Mouse (Mus musculus) heart, embryonic 12.5 days (tissue): ENCODE results near the gene Rora. TPM values are rescaled to one million over a fixed set of nuclear protein-coding genes. Genes with fewer than 3 reads are reported as not detected.

Experiments
- ATAC-seq: fragments of 200-750 bp; cut with Nextera tagmentation; 2 replicates; pipeline ENCODE4 v1.8.0; 2017; ENCODE audit warnings: moderate TSS enrichment, moderate library complexity; ENCODE audit not compliant: insufficient number of reproducible peaks, low FRiP score
- H3K27ac ChIP-seq: fragments of 300-500 bp; sonication (generic); 2 replicates; pipeline ENCODE4 v1.5.1; 2016; ENCODE audit warnings: mild to moderate bottlenecking, moderate library complexity; ENCODE audit not compliant: poor library complexity, severe bottlenecking
- H3K27me3 ChIP-seq: fragments of 300-500 bp; sonication (generic); replicated peaks from 2 replicates; pipeline ENCODE4 v1.6.1; 2016; ENCODE audit warnings: mild to moderate bottlenecking, moderate library complexity
- H3K36me3 ChIP-seq: fragments of 300-500 bp; sonication (generic); 2 replicates; pipeline ENCODE4 v1.6.1; 2016; ENCODE audit warnings: mild to moderate bottlenecking, moderate library complexity
- H3K4me1 ChIP-seq: fragments of 300-500 bp; sonication (generic); replicated peaks from 2 replicates; pipeline ENCODE4 v1.6.1; 2016; ENCODE audit warnings: mild to moderate bottlenecking
- H3K4me2 ChIP-seq: fragments of 300-500 bp; sonication (generic); 2 replicates; pipeline ENCODE4 v1.6.1; 2016; ENCODE audit warnings: mild to moderate bottlenecking, moderate library complexity
- H3K4me3 ChIP-seq: fragments of 300-500 bp; sonication (generic); 2 replicates; pipeline ENCODE4 v1.5.1; 2016; ENCODE audit warnings: mild to moderate bottlenecking
- H3K9ac ChIP-seq: fragments of 300-500 bp; sonication (generic); 2 replicates; pipeline ENCODE4 v1.6.1; 2016; ENCODE audit warnings: mild to moderate bottlenecking, moderate library complexity
- H3K9me3 ChIP-seq: fragments of 300-500 bp; sonication (generic); replicated peaks from 2 replicates; pipeline ENCODE4 v1.6.1; 2016; ENCODE audit warnings: mild to moderate bottlenecking, moderate library complexity
- WGBS: fragments of 180-500 bp; shearing (Covaris S2); methylation state at CpG from one replicate; pipeline ENCODE4 v1.1.7; 2016; 5-methylcytosine and 5-hydroxymethylcytosine counted together
- polyA plus RNA-seq: library from polyadenylated mRNA; unstranded; fragments of >200 nt; fragmentation: Nextera tagmentation; extraction: Ambion mirVana; gene quantifications from 2 replicates; pipeline ENCODE4 v1.2.1, GENCODE M21; 2016

The Rora gene
- polyA plus RNA-seq, 1 experiment from 2014 or later, result 7.6 TPM

DNA sequence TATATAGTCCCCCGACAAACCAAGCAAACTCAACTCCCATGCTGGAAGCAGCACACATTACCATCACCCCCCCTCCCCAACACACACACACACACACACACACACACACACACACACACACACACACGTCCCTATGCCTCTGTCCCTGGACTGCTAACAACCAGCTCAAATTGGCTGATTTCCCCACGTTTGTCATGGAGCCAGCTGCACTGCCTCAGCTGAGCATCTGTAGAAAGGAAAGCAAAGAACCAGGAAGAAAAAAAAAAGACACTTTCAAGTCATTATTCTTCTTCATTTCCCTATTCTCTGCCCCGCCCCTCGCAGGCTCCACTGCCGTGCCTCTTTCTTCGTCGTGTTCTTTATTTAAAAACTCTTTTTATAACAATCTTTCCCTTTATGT, 235.1 kb downstream of the Rora start:
- Histone ChIP-seq H3K9me3 (no peaks in the 10 kb centered on the region), H3K27ac (no peak overlapping the region), H3K36me3 (no peaks in the 10 kb centered on the region), H3K27me3 (no peaks in the 10 kb centered on the region), H3K4me1 (peaks cover 8% of the 10 kb centered on the region), H3K9ac (no peak overlapping the region), H3K4me2 (no peak overlapping the region), H3K4me3 (no peak overlapping the region)
- ATAC-seq, result no peak
- WGBS, result 63% methylated on average over 8 of the region's 8 CpGs

DNA sequence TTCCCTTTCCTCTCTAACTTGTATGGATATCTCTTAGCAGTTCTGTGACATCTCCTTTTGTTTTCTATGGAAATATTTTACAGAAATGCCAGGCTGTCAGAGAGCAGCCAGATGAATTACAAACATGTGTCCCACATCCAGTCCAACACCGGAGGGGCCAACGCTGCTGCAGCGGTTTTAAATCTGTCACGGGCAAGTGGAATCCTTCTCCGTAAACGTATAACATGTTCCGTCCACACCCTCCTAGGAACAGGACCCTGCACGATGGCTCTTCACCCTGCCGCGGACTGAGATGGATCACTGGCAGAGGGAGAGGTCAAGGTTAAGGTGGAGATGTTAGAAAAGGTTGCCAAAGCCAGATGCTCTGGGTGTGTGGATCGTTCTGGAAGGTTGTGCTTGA, 237.8 kb downstream of the Rora start:
- Histone ChIP-seq H3K4me2 (no peak overlapping the region), H3K36me3 (no peaks in the 10 kb centered on the region), H3K9me3 (no peaks in the 10 kb centered on the region), H3K27ac (no peak overlapping the region), H3K27me3 (no peaks in the 10 kb centered on the region), H3K4me1 (no peaks in the 10 kb centered on the region), H3K9ac (no peak overlapping the region), H3K4me3 (no peak overlapping the region)
- no peak for ATAC-seq
- WGBS, result 83% methylated on average over 11 of the region's 11 CpGs

DNA sequence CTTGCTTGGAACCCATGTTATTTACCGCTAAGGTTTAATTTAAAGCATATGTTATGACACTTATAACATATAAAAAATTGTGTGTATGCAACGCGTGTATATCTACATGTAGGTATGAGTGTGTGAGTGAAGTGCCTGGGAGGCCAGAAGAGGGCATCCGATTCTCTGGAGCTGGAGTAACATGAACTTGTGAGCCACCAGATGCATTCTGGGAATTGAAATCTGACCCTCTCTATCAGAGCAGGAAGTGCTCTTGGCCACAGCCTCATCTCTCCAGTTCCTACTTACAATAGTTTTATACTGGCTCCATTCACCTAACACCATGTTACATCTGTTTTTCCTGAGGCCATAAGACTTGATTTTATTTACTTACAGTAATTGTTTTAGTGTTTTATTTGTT, 238.8 kb downstream of the Rora start:
- no peak overlapping the region for H3K4me3 ChIP-seq
- H3K27ac ChIP-seq, result no peak overlapping the region
- no peak overlapping the region for H3K9ac ChIP-seq
- no peaks in the 10 kb centered on the region for H3K9me3 ChIP-seq
- H3K27me3 ChIP-seq, result no peaks in the 10 kb centered on the region
- H3K4me2 ChIP-seq, result no peak overlapping the region
- no peak for ATAC-seq
- no peaks in the 10 kb centered on the region for H3K4me1 ChIP-seq
- WGBS, result 90% methylated on average over 4 of the region's 4 CpGs
- H3K36me3 ChIP-seq, result no peaks in the 10 kb centered on the region

DNA sequence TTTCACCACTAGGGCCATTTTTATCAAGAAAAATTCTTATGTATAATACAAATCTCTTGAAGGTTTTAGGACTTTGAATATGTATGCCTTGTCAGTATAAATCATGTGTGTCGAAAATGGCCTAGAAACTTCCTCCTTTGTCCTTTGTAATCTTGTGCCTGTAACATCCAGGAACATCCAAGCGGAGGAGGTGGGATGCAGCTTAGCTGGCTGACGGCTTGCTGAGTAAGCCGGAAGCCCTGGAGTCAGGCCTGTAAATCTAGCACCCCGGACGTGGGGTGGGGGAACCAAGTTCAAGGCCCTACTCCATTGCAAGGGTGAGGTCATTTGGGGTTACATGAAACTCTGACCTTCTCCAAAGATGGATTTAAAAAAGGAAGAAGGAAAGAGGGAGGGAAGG, 239.3 kb downstream of the Rora start:
- ATAC-seq, result no peak
- Histone ChIP-seq H3K9me3 (no peaks in the 10 kb centered on the region), H3K4me1 (no peaks in the 10 kb centered on the region), H3K4me2 (no peak overlapping the region), H3K9ac (no peak overlapping the region), H3K36me3 (no peaks in the 10 kb centered on the region), H3K4me3 (no peak overlapping the region), H3K27ac (no peak overlapping the region), H3K27me3 (no peaks in the 10 kb centered on the region)
- WGBS, result 81% methylated on average over 6 of the region's 6 CpGs

DNA sequence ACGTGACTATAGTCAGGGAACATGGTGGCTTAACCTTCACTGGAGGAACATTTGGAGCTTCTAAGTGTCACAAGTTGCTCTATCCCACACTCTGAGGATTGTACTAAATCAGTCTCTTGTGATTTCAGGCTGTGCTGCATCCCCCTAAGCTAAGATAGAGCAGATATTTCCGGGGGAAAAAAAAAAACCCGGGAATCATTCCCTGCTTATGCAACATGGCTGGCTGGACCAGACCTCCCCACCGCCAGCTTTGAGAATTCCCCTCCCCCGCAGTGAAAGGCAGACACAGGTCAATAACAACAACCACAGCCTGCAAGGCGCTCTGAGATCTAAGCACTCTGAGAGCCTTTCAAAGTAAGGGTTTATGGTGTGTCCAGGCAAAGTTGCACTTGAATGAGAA, 244.7 kb downstream of the Rora start:
- ATAC-seq, result no peak
- Histone ChIP-seq H3K9ac (no peak overlapping the region), H3K4me1 (no peaks in the 10 kb centered on the region), H3K4me2 (no peak overlapping the region), H3K9me3 (no peaks in the 10 kb centered on the region), H3K27me3 (no peaks in the 10 kb centered on the region), H3K4me3 (no peak overlapping the region), H3K27ac (no peak overlapping the region), H3K36me3 (no peaks in the 10 kb centered on the region)
- WGBS, result 64% methylated on average over 6 of the region's 6 CpGs

DNA sequence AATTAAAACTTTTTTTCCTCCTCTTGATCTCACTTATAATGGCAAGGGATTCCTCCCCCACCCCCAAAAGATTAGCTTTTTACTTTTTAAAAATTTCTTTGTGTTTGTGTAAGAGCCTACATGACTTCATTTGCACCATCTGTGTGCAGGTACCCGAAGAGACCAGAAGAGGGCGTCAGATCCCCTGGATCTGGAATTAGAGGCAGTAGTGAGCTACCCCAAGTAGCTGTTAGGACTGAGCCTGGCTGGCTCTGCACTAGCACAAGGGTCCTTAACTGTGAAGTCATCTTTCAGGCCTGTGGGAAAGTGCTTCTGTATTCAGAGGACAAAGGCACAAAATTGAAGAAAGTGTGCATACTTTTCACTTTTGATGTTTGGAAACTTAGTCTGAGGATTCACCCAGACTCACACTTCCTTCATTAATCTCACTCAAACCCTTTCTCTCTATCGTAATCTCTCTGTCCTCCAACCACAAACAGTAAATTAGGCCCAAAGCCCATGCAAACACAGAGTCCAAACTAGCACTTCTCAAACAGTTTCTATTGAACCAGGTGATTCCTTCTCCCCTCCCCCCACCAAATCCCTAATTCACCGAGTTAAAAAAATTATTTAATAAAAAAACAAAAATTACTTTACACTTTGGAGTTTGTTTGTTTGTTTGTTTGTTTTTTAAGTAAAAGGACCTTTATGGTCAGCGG, 246.1 kb downstream of the Rora start:
- Histone ChIP-seq H3K27me3 (peaks cover 8% of the 10 kb centered on the region), H3K9ac (no peak overlapping the region)
- 81% methylated on average over 5 of the region's 5 CpGs for WGBS

DNA sequence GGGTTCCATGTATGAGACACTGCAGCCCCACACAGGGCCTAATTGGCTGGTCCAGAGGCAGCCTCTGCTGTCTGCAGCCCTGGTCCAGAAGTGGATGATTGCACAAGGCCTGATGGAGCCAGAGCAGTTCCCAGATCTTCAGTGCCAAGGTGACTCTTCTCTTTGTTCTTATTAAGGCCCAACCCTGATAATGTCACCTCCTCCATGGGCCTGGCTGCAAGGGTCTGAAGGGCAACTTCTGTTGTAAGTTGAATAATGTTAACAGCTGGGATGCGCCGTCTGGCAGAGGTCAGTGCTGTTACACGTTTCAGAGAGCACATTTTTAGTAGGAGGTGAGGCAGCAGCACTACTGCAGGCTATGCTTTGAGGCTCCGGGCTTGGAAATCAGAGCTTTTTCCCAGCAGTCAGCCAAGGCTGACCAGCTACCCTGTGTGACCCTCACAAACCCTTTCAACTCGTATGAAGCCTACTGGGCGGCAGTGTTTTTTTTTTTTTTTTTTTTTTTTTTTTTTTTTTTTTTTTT, 252.8 kb downstream of the Rora start:
- H3K27me3 ChIP-seq, result peaks cover 8% of the 10 kb centered on the region
- no peaks in the 10 kb centered on the region for H3K9me3 ChIP-seq
- 50% methylated on average over 6 of the region's 6 CpGs for WGBS
- H3K27ac ChIP-seq, result no peak overlapping the region
- H3K4me1 ChIP-seq, result peaks cover 18% of the 10 kb centered on the region; the same call in 1 of the 2 replicates
- no peak overlapping the region for H3K4me2 ChIP-seq
- no peak for ATAC-seq
- H3K36me3 ChIP-seq, result no peaks in the 10 kb centered on the region
- no peak overlapping the region for H3K4me3 ChIP-seq
- no peak overlapping the region for H3K9ac ChIP-seq

More for the DNA sequence above, 246.1 kb downstream of the Rora start:
- no peak for ATAC-seq
- Histone ChIP-seq H3K4me1 (no peaks in the 10 kb centered on the region), H3K36me3 (no peaks in the 10 kb centered on the region), H3K4me3 (no peak overlapping the region), H3K4me2 (no peak overlapping the region), H3K9me3 (no peaks in the 10 kb centered on the region), H3K27ac (no peak overlapping the region)

DNA sequence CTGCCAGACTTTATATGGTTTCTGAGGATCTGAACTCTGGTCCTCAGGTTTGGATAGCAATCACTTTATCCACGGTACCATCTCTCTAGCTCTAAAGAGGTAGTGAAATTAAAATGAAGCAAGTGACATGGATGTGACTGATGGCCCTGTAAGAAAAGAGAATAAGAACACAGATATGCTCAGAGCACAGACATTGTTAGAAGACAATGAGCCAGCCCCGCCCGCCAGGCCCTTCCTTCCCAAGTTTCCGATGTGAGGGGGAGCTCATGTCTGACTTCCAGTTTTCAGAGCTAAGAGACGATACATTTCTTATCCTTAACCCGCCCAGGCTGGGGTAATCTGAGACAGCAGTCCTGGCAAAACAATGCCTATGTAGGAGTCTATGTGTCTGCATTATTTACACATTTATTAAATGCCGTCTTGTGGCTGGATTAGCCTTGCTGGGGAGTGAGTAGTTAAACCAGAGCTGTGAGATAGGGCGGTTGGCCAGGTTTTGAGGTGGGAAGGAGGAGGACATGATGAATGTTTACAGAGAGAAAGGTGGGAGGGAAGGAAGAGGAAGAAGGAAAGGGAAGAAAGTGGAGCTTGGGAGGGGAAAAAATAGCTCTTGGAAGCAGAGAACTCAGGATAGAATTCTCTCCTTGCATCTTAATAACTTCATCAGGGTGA, 259.0 kb downstream of the Rora start:
- ATAC-seq, result no peak
- H3K27ac ChIP-seq, result no peak overlapping the region

DNA sequence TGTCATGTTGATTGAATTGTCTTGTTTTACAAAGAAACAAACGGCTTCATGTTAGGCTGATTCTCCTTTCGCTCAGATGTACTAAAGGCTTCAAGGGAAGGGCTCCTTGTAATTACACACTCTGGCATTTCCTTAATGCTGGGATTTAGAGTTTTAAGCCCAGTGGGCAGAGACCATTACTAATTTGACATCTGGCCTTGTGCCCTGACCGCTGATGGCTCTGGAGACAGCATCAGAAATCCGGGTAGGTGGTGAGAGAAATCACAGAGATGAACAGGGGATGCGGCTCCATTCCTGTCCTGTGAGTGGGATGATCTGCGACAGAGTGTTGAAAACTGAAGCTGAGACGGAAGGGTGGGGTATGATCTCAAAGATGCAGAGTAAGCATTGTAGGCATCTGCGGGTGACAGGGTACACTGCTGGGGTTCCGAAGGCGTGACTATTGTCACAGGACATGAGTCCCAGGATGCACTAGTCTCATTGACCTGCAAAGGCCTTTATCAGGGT, 259.7 kb downstream of the Rora start:
- Histone ChIP-seq H3K27ac (no peak overlapping the region), H3K36me3 (no peaks in the 10 kb centered on the region), H3K9ac (no peak overlapping the region), H3K27me3 (no peaks in the 10 kb centered on the region), H3K4me1 (peaks cover 6% of the 10 kb centered on the region; the same call in 1 of the 2 replicates), H3K4me3 (no peak overlapping the region), H3K4me2 (no peak overlapping the region), H3K9me3 (no peaks in the 10 kb centered on the region)
- ATAC-seq, result no peak
- 80% methylated on average over 10 of the region's 10 CpGs for WGBS

More for the DNA sequence above, 259.0 kb downstream of the Rora start:
- H3K4me2 ChIP-seq, result no peak overlapping the region
- H3K4me1 ChIP-seq, result peaks cover 10% of the 10 kb centered on the region; the same call in 1 of the 2 replicates
- WGBS, result 51% methylated on average over 8 of the region's 8 CpGs
- no peak overlapping the region for H3K4me3 ChIP-seq
- no peaks in the 10 kb centered on the region for H3K36me3 ChIP-seq
- no peaks in the 10 kb centered on the region for H3K9me3 ChIP-seq
- H3K27me3 ChIP-seq, result no peaks in the 10 kb centered on the region
- H3K9ac ChIP-seq, result no peak overlapping the region

DNA sequence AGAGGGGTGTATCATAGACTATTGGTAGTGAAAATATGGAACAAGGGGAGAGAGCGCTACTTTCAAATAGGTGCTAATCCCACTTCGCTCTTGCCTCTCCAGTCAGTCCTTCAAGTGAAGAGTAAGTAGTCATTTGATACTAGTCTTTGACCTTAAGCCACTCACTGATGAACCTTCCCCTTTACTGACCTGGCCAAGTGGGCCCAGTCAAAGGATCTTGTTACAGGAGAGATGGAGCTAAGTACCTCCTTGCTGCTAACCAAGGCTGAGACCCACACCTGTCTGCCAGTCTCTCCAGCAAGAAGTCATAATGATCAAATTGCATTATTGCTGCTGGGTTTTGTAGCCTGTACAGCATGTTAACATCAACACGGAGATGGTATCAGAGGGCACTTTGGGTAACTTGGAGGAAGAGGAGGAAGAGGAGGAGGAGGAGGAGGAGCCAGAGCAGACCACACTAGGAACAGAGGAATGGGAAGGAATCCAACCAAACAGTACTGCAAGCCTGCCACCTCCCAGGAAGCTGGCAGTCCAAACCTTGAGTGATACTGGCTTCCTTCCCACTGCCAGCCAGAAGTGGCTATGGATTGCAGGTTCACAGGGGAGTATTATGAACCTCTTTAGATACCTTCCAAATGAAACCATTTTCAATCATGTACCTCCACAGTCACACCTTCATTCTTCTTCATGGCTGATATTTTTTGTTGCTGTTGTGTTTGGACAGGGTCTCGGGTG, 261.1 kb downstream of the Rora start:
- no peak overlapping the region for H3K4me2 ChIP-seq
- WGBS, result 84% methylated on average over 4 of the region's 4 CpGs
- H3K27ac ChIP-seq, result no peak overlapping the region
- no peaks in the 10 kb centered on the region for H3K27me3 ChIP-seq
- H3K9ac ChIP-seq, result no peak overlapping the region
- H3K4me1 ChIP-seq, result no peaks in the 10 kb centered on the region
- H3K4me3 ChIP-seq, result no peak overlapping the region
- no peaks in the 10 kb centered on the region for H3K36me3 ChIP-seq
- no peaks in the 10 kb centered on the region for H3K9me3 ChIP-seq
- ATAC-seq, result no peak

DNA sequence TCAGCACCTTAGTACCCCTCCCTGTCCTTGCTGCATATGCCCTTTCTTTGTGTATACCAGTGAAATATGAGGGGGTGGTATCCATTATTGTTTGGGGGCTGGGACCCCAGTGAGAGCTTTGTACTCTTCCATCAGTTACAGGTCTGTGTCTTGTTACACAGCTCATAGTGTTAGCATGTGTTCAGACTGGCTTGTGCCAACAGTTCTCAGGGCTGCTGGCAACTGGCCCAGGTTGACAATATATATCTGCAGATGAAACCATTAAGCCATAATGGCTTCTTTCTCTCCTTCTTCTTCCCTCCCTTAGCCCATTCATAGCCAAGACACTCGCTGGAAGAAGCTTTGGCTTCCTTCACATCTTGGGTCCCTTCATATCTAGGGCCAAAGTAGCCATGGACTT, 263.2 kb downstream of the Rora start:
- Histone ChIP-seq H3K27ac (no peak overlapping the region), H3K27me3 (no peaks in the 10 kb centered on the region), H3K4me2 (no peak overlapping the region), H3K9me3 (no peaks in the 10 kb centered on the region), H3K9ac (no peak overlapping the region), H3K36me3 (no peaks in the 10 kb centered on the region), H3K4me1 (no peaks in the 10 kb centered on the region), H3K4me3 (no peak overlapping the region)
- no peak for ATAC-seq
- WGBS, result 73% methylated on average over 1 of the region's 1 CpGs
